Mouse (Mus musculus) midbrain, embryonic 13.5 days (tissue): ENCODE results near the gene Myo5a. TPM values are rescaled to one million over a fixed set of nuclear protein-coding genes. Genes with fewer than 3 reads are reported as not detected.
"Not testable (repeated sequence)": the region's sequence is repeated elsewhere in the genome, so short reads cannot be mapped to it uniquely, and the experiment has no call there.

Experiments
- ATAC-seq: fragments of 200-750 bp; cut with Nextera tagmentation; 2 replicates; pipeline ENCODE4 v1.8.0; 2017; ENCODE audit warnings: mild to moderate bottlenecking, moderate TSS enrichment, moderate library complexity
- H3K27ac ChIP-seq: fragments of 300-500 bp; sonication (generic); 2 replicates; pipeline ENCODE4 v1.5.1; 2015; ENCODE audit warnings: inconsistent platforms, mild to moderate bottlenecking, moderate library complexity
- H3K27me3 ChIP-seq: fragments of 300-500 bp; sonication (generic); 2 replicates; pipeline ENCODE4 v1.6.1; 2015; ENCODE audit warnings: mild to moderate bottlenecking, inconsistent platforms
- H3K36me3 ChIP-seq: fragments of 300-500 bp; sonication (generic); 2 replicates; pipeline ENCODE4 v1.6.1; 2015; ENCODE audit warnings: mild to moderate bottlenecking, inconsistent platforms
- H3K4me1 ChIP-seq: fragments of 300-500 bp; sonication (generic); replicated peaks from 2 replicates; pipeline ENCODE4 v1.6.1; 2015; ENCODE audit warnings: inconsistent platforms
- H3K4me2 ChIP-seq: fragments of 300-500 bp; sonication (generic); replicated peaks from 2 replicates; pipeline ENCODE4 v1.6.1; 2015; ENCODE audit warnings: moderate library complexity, mild to moderate bottlenecking, inconsistent platforms
- H3K4me3 ChIP-seq: fragments of 300-500 bp; sonication (generic); replicated peaks from 2 replicates; pipeline ENCODE4 v1.5.1; 2015; ENCODE audit warnings: mild to moderate bottlenecking, inconsistent platforms
- H3K9ac ChIP-seq: fragments of 300-500 bp; sonication (generic); replicated peaks from 2 replicates; pipeline ENCODE4 v1.6.1; 2015; ENCODE audit warnings: mild to moderate bottlenecking, inconsistent platforms
- H3K9me3 ChIP-seq: fragments of 300-500 bp; sonication (generic); 2 replicates; pipeline ENCODE4 v1.6.1; 2016; ENCODE audit warnings: mild to moderate bottlenecking, inconsistent platforms
- WGBS: fragments of 180-500 bp; shearing (Covaris S2); methylation state at CpG from one replicate; pipeline ENCODE4 v1.1.7; 2015; 5-methylcytosine and 5-hydroxymethylcytosine counted together
- polyA plus RNA-seq: library from polyadenylated mRNA; unstranded; fragments of >200 nt; fragmentation: Nextera tagmentation; extraction: Ambion mirVana; gene quantifications from 2 replicates; pipeline ENCODE4 v1.2.1, GENCODE M21; 2015

Myo5a gene
- polyA plus RNA-seq, 1 experiment from 2014 or later = 27.8 TPM

DNA sequence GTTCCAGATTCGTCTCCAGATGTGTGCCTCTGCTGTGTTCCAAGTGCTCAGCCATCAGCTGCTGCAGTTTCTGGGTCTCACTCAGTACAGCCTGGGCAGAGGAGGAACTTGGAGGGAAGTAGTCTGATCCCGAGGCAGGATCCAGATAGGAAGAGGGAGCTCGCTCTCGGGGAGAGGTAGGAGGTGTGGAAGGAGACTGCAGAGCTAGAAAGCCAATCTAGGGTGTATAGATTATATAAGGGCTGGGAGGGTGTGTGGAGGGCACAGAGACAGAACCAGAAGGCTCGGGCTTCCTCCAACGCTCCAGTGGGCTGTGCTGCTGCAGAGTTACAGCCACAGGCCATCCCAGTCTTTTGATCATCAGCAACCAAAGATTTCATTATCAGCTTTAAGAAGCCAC, 172.2 kb downstream of the Myo5a start:
- H3K9ac ChIP-seq = no peak overlapping the region
- 78% methylated on average over 6 of the region's 6 CpGs for WGBS
- H3K4me3 ChIP-seq = no peak overlapping the region
- H3K27me3 ChIP-seq = no peaks in the 10 kb centered on the region
- H3K9me3 ChIP-seq = no peaks in the 10 kb centered on the region
- H3K4me1 ChIP-seq = peaks cover 7% of the 10 kb centered on the region
- H3K27ac ChIP-seq = no peak overlapping the region
- no peaks in the 10 kb centered on the region for H3K36me3 ChIP-seq
- no peak overlapping the region for H3K4me2 ChIP-seq
- peak; percentile 24; the same call in 1 of the 2 replicates for ATAC-seq

- ATAC-seq = peak; percentile 65
- 35% methylated on average over 5 of the region's 5 CpGs for WGBS
- Histone ChIP-seq H3K4me1 (peaks cover 7% of the 10 kb centered on the region), H3K9me3 (no peaks in the 10 kb centered on the region), H3K27me3 (no peaks in the 10 kb centered on the region), H3K4me2 (no peak overlapping the region), H3K27ac (no peak overlapping the region), H3K9ac (no peak overlapping the region), H3K36me3 (no peaks in the 10 kb centered on the region), H3K4me3 (no peak overlapping the region)
These were observed 173.1 kb downstream of the Myo5a start for GRCm38 (mm10) chr9:75243730-75244406.

DNA sequence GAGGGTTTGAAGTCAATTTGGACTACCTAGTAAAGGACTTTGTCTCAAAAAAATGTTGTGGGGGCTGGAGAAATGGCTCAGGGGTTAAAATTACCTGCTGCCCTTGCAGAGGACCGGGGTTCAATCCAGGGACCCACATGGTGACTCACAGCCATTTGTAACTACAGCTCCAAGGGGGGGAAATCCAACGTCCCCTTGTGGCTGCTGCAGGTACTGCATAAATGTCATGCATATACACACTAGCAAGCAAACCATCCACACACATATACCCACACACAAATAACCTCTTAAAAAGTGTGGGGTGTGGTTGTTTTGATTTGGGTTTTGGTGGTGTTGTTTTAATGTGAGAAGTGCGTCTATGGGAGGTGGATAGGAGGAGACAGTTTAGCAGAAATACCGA, 173.7 kb downstream of the Myo5a start:
- 88% methylated on average over 4 of the region's 4 CpGs for WGBS
- H3K27ac ChIP-seq = no peak overlapping the region
- H3K9ac ChIP-seq = no peak overlapping the region
- H3K4me2 ChIP-seq = no peak overlapping the region
- no peak for ATAC-seq
- H3K4me1 ChIP-seq = peaks cover 7% of the 10 kb centered on the region
- no peak overlapping the region for H3K4me3 ChIP-seq
- H3K27me3 ChIP-seq = no peaks in the 10 kb centered on the region
- no peaks in the 10 kb centered on the region for H3K9me3 ChIP-seq
- no peaks in the 10 kb centered on the region for H3K36me3 ChIP-seq

DNA sequence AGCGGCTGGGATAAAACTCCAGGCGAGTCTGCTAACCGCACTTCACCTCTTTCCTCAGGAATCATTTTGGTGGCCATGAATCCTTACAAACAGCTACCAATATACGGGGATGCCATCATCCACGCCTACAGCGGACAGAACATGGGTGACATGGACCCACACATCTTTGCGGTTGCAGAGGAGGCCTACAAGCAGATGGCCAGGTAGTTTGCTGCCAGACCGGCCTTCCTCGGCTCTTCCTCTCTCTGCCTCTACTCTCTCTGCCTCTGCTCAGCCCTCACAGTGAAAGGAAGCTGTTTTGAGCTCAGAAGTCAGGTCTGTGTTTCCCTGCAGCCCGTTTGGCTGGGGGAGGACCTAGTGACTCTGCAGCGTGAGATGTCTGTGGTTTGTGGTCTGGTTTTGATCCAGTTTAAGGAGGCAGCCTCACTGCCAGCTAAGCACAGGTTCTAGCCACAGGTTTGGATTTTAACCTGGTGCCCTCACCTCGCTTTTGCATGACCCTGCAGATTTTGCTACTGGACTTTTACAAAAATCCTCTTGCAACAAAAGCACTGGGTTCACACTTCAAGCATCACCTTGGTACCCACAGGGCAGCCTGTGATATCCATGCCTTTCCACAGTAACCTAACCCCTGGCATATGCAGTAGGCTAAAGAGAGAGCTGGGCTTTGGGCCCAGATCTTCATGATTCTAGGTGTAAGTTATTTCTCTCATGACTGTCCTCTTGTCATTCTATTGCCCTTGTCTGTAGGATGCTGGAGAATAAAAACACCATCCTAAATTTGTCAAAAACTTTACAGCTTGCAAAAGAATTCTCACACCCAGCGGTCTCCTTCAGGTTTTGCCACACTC, 175.5 kb downstream of the Myo5a start:
- Histone ChIP-seq H3K9ac (no peak overlapping the region; the same call in 1 of the 2 replicates), H3K9me3 (no peaks in the 10 kb centered on the region), H3K27ac (no peak overlapping the region), H3K4me1 (peaks cover 7% of the 10 kb centered on the region), H3K4me3 (no peak overlapping the region), H3K27me3 (no peaks in the 10 kb centered on the region), H3K4me2 (no peak overlapping the region), H3K36me3 (no peaks in the 10 kb centered on the region)
- 92% methylated on average over 13 of the region's 13 CpGs for WGBS
- ATAC-seq = no peak

GRCm38 (mm10) chr9:75247870-75248269, 177.1 kb downstream of the Myo5a start:
- Histone ChIP-seq H3K4me1 (peaks cover 7% of the 10 kb centered on the region), H3K27me3 (no peaks in the 10 kb centered on the region), H3K27ac (no peak overlapping the region), H3K9me3 (no peaks in the 10 kb centered on the region), H3K4me2 (no peak overlapping the region), H3K4me3 (no peak overlapping the region), H3K36me3 (no peaks in the 10 kb centered on the region), H3K9ac (no peak overlapping the region)
- 93% methylated on average over 6 of the region's 6 CpGs for WGBS
- no peak for ATAC-seq

DNA sequence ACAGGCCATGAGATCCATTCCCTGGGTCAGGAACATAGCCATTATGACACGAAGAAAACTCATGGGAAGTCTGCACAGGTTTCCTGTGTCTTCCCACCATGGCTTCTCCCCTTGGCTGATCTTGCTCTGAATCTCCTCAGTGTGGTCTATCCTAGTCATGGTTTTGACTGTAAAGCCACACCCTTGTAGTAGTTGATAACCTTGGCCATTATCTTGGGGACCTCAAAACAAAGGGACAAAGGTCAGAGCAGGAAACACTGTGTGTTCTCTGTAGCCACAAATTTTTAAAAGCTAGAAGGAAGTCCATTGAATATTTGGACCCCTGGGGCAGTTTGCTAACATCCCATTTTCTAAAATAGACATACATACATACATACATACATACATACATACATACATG, 177.5 kb downstream of the Myo5a start:
- no peak overlapping the region for H3K4me3 ChIP-seq
- H3K36me3 ChIP-seq = no peaks in the 10 kb centered on the region
- no peaks in the 10 kb centered on the region for H3K27me3 ChIP-seq
- no peaks in the 10 kb centered on the region for H3K9me3 ChIP-seq
- H3K4me1 ChIP-seq = peaks cover 7% of the 10 kb centered on the region
- no peak overlapping the region for H3K27ac ChIP-seq
- H3K9ac ChIP-seq = peak overlapping the region; percentile 32; the same call in 1 of the 2 replicates
- no peak overlapping the region for H3K4me2 ChIP-seq
- WGBS = 79% methylated on average over 1 of the region's 1 CpGs
- ATAC-seq = no peak

DNA sequence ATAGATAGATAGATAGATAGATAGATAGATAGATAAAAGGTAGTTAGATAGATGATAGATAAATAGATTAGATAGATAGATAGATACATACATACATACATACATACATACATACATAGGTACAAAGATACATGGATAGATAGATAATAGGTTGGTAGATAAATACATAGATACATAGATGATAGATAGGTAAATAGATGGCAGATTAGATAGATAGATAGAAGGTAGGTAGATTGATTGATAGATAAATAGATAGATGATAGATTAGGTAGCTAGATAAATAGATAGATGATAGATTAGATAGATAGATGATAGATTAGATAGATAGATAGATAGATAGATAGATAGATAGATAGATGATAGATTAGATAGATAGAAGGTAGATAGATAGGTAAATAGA, 178.1 kb downstream of the Myo5a start:
- Histone ChIP-seq H3K36me3 (no peaks in the 10 kb centered on the region), H3K27me3 (no peaks in the 10 kb centered on the region), H3K4me2 (no peak overlapping the region), H3K27ac (no peak overlapping the region), H3K4me1 (peaks cover 9% of the 10 kb centered on the region), H3K9ac (peak overlapping the region; percentile 32; the same call in 1 of the 2 replicates), H3K9me3 (no peaks in the 10 kb centered on the region), H3K4me3 (no peak overlapping the region)
- ATAC-seq = no peak

DNA sequence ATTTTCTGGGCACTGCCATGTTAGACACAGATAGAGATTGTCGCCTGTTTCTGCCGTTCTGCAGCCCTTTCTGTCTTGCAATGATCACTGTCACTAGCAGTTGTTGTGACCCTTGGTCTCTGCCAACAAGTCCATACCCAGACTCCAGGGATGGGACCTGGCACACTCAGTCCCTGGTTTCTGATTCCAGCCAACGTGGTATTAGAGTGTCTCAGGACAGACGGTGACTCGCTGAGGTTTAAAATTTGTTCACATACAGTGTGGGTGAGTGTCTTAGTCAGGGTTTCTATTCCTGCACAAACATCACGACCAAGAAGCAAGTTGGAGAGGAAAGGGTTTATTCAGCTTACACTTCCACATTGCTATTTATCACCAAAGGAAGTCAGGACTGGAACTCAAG, 182.3 kb downstream of the Myo5a start:
- not testable (repeated sequence) for H3K36me3 ChIP-seq, H3K9ac ChIP-seq, H3K9me3 ChIP-seq, H3K27me3 ChIP-seq, H3K4me3 ChIP-seq, ATAC-seq, H3K4me2 ChIP-seq
- peaks cover 18% of the 10 kb centered on the region for H3K4me1 ChIP-seq
- H3K27ac ChIP-seq = peak overlapping the region; percentile 91; the same call in 1 of the 2 replicates
- 82% methylated on average over 6 of the region's 6 CpGs for WGBS

GRCm38 (mm10) chr9:75253766-75254165, 183.0 kb downstream of the Myo5a start:
- Histone ChIP-seq H3K27me3 (no peaks in the 10 kb centered on the region), H3K27ac (peak overlapping the region; percentile 91), H3K4me3 (no peak overlapping the region), H3K9me3 (no peaks in the 10 kb centered on the region), H3K36me3 (no peaks in the 10 kb centered on the region), H3K4me2 (no peak overlapping the region), H3K4me1 (peaks cover 18% of the 10 kb centered on the region), H3K9ac (no peak overlapping the region)
- 44% methylated on average over 3 of the region's 3 CpGs for WGBS
- ATAC-seq = no peak

GRCm38 (mm10) chr9:75254196-75254955, 183.6 kb downstream of the Myo5a start:
- 45% methylated on average over 13 of the region's 13 CpGs for WGBS
- H3K36me3 ChIP-seq = no peaks in the 10 kb centered on the region
- H3K4me1 ChIP-seq = peaks cover 18% of the 10 kb centered on the region
- no peak overlapping the region for H3K4me3 ChIP-seq
- H3K9ac ChIP-seq = peak overlapping the region; percentile 48
- peak; percentile 96 for ATAC-seq
- peak overlapping the region; percentile 91 for H3K27ac ChIP-seq
- H3K9me3 ChIP-seq = no peaks in the 10 kb centered on the region
- no peaks in the 10 kb centered on the region for H3K27me3 ChIP-seq
- H3K4me2 ChIP-seq = no peak overlapping the region; the same call in 1 of the 2 replicates

- Histone ChIP-seq H3K4me2 (no peak overlapping the region), H3K9me3 (no peaks in the 10 kb centered on the region), H3K27ac (peak overlapping the region; percentile 91; the same call in 1 of the 2 replicates), H3K4me1 (peaks cover 24% of the 10 kb centered on the region), H3K36me3 (no peaks in the 10 kb centered on the region), H3K4me3 (no peak overlapping the region), H3K9ac (no peak overlapping the region), H3K27me3 (no peaks in the 10 kb centered on the region)
- ATAC-seq = no peak
- 89% methylated on average over 14 of the region's 14 CpGs for WGBS
These were observed 185.2 kb downstream of the Myo5a start for GRCm38 (mm10) chr9:75255820-75256545.
